8 mouse cellular contexts compared by ENCODE assay signal in genomic region chr4:143027292-143027691, GRCm38 (mm10).
DNase-seq lines count a peak whose midpoint lies in the region; ATAC-seq and TF ChIP-seq lines count a peak whose summit lies in the region.

No protein-coding gene starts in this region.

- peak; percentile 30 to 45 (median 41) for TF ChIP-seq CTCF in MEL (IDR thresholded peaks at IDR 0.05 in 2 of 3, conservative IDR thresholded peaks at IDR 0.05 in 1 of 3; ENCODE audit: control insufficient read depth in 1 of 3, insufficient read depth in 1 of 3, low read depth in 2 of 3, low read length in 3 of 3, poor library complexity in 1 of 3, severe bottlenecking in 1 of 3)
- TF ChIP-seq CTCF in bone marrow macrophage, adult 2 months (IDR thresholded peaks at IDR 0.05; ENCODE audit: low read depth, low read length) = peak; percentile 62
- peak; percentile 72; the same call in 1 of the 2 replicates for TF ChIP-seq CTCF in embryonic fibroblast, embryonic 13.5 days (IDR thresholded peaks at IDR 0.05; ENCODE audit: borderline replicate concordance, insufficient read depth, low read length)

- TF ChIP-seq POLR2A in MEL (IDR thresholded peaks at IDR 0.05; ENCODE audit: control insufficient read depth in 1 of 2, insufficient read depth in 1 of 2, low read depth in 1 of 2, low read length in 2 of 2, poor library complexity in 1 of 2) = no peak
- TF ChIP-seq POLR2A in bone marrow macrophage, adult 2 months (IDR thresholded peaks at IDR 0.05; ENCODE audit: borderline replicate concordance, low read depth, low read length) = no peak
- TF ChIP-seq POLR2A in embryonic fibroblast, embryonic 13.5 days (IDR thresholded peaks at IDR 0.05; ENCODE audit: low read depth, low read length) = no peak

- H3K4me1 ChIP-seq in MEL (ENCODE audit: control insufficient read depth in 1 of 2, insufficient read depth in 2 of 2, low read length in 2 of 2) = no peaks in the 10 kb centered on the region
- H3K4me1 ChIP-seq in bone marrow macrophage, adult 2 months (ENCODE audit: control insufficient read depth, insufficient read depth, low read length) = no peaks in the 10 kb centered on the region
- no peaks in the 10 kb centered on the region for H3K4me1 ChIP-seq in embryonic fibroblast, embryonic 13.5 days (ENCODE audit: control insufficient read depth, insufficient read depth, low read length)
- H3K4me1 ChIP-seq in hindbrain, embryonic 13.5 days (replicated peaks) = no peaks in the 10 kb centered on the region

- H3K4me3 ChIP-seq in MEL (ENCODE audit: control insufficient read depth in 1 of 2, insufficient read depth in 1 of 2, low read depth in 2 of 2, low read length in 2 of 2) = no peak overlapping the region
- no peak overlapping the region for H3K4me3 ChIP-seq in bone marrow macrophage, adult 2 months (ENCODE audit: insufficient read depth, low read length)
- no peak overlapping the region for H3K4me3 ChIP-seq in embryonic fibroblast, embryonic 13.5 days (ENCODE audit: insufficient read depth, low read length)
- no peak overlapping the region for H3K4me3 ChIP-seq in hindbrain, embryonic 13.5 days

- H3K9me3 ChIP-seq in MEL (replicated peaks; ENCODE audit: insufficient read depth, low read length) = no peaks in the 10 kb centered on the region
- H3K9me3 ChIP-seq in hindbrain, embryonic 13.5 days = peaks cover 6% of the 10 kb centered on the region; the same call in 1 of the 2 replicates

- H3K79me2 ChIP-seq in MEL (ENCODE audit: control insufficient read depth, insufficient read depth, low read length, poor library complexity) = no peaks in the 10 kb centered on the region

- TF ChIP-seq RAD21 in MEL (IDR thresholded peaks at IDR 0.05; ENCODE audit: low read depth, low read length) = peak; percentile 59

- peak; percentile 72; the same call in 1 of the 2 replicates for ATAC-seq in hindbrain, embryonic 13.5 days (ENCODE audit: low FRiP score)
- ATAC-seq in erythroid progenitor cell, adult 5-6 weeks (replicated peaks; ENCODE audit: low FRiP score, poor library complexity, severe bottlenecking) = no peak

- no peak overlapping the region for H3K4me2 ChIP-seq in hindbrain, embryonic 13.5 days

- DNase-seq in MEL (ENCODE audit: low read depth, low spot score) = peak; percentile 17
- peak; percentile 72 to 80 for DNase-seq in layer of hippocampus, postnatal 10 days (ENCODE audit: low spot score in 2 of 2)
- DNase-seq in lung, postnatal 4 days = peak; percentile 41 to 55
- DNase-seq in right cerebral cortex, adult 18-20 months = peak; percentile 46

- H3K36me3 ChIP-seq in MEL (ENCODE audit: control insufficient read depth in 1 of 2, insufficient read depth in 2 of 2, low read length in 2 of 2) = no peaks in the 10 kb centered on the region
- H3K36me3 ChIP-seq in hindbrain, embryonic 13.5 days = no peaks in the 10 kb centered on the region

- TF ChIP-seq EP300 in MEL (IDR thresholded peaks at IDR 0.05; ENCODE audit: low read depth in 1 of 2, low read length in 2 of 2) = no peak

- H3K27ac ChIP-seq in MEL (ENCODE audit: control insufficient read depth, low read depth, low read length) = no peak overlapping the region
- no peak overlapping the region for H3K27ac ChIP-seq in bone marrow macrophage, adult 2 months (ENCODE audit: insufficient read depth, low read depth, low read length)
- no peak overlapping the region for H3K27ac ChIP-seq in embryonic fibroblast, embryonic 13.5 days (ENCODE audit: insufficient read depth, low read length)
- no peak overlapping the region for H3K27ac ChIP-seq in hindbrain, embryonic 13.5 days

- WGBS in hindbrain, embryonic 13.5 days = 7% methylated on average over 5 of the region's 5 CpGs

- H3K27me3 ChIP-seq in MEL (ENCODE audit: control insufficient read depth in 1 of 2, insufficient read depth in 2 of 2, low read length in 2 of 2) = no peaks in the 10 kb centered on the region
- H3K27me3 ChIP-seq in hindbrain, embryonic 13.5 days = 0 out of 2 replicates have a peak, but pooled peaks cover 3% of the 10 kb centered on the region

- H3K9ac ChIP-seq in MEL (ENCODE audit: control insufficient read depth, low read depth, low read length, poor library complexity, severe bottlenecking) = no peak overlapping the region
- H3K9ac ChIP-seq in hindbrain, embryonic 13.5 days = no peak overlapping the region

TF ChIP-seq in MEL, 35 proteins besides CTCF, POLR2A, EP300 and RAD21:
- TF ChIP-seq TBP (IDR thresholded peaks at IDR 0.05; ENCODE audit: low read depth, low read length) = no peak
- 0 out of 2 replicates have a peak, but pooled peaks have one; percentile 29 for TF ChIP-seq ZC3H11A (IDR thresholded peaks at IDR 0.05; ENCODE audit: low read depth, low read length)
- peak; percentile 35 for TF ChIP-seq SMC3 (IDR thresholded peaks at IDR 0.05; ENCODE audit: low read depth, low read length)

Comparison
In these comparisons a context has a peak if more than half of its experiments do, and no peak if none do; other contexts are left out.
1. DNase-seq: peak in every context shown above with its lines; median percentile 76 in layer of hippocampus, postnatal 10 days; 48 in lung, postnatal 4 days; 46 in right cerebral cortex, adult 18-20 months; 17 in MEL.